Mouse (Mus musculus) left cerebral cortex, adult 11 months (tissue): Measurements from ENCODE around the gene Rhox3g.
"Not testable (repeated sequence)": the region's sequence is repeated elsewhere in the genome, so short reads cannot be mapped to it uniquely, and the experiment has no call there.

ENCODE experiments used
- DNase-seq: peaks from one replicate; pipeline ENCODE4 v3.0.0; 2022; ENCODE audit warnings: low spot score

Gene Rhox3g

DNA sequence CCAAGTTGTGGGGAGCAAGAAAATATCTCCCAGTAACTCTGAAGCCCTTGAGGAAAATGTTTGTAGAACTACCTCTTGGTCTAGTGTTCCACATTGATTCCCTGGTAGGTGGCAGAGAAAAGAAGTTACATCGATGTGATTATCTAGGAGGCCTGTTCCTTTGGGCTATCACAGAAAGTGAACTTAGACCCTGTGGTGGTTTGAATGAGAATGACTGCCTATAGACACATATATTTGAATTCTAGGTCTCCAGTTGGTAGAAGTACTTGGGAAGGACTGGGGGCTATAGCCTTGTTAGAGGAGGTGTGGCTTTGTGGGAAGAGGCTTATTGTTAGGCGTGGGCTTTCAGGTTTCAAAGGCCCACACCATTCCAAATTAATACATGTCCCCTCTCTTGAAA, at the start of gene Rhox3g:
TSS of gene Rhox3g (minus strand) at position 101 of the 400 bp plus-strand sequence.
- not testable (repeated sequence) for DNase-seq

DNA sequence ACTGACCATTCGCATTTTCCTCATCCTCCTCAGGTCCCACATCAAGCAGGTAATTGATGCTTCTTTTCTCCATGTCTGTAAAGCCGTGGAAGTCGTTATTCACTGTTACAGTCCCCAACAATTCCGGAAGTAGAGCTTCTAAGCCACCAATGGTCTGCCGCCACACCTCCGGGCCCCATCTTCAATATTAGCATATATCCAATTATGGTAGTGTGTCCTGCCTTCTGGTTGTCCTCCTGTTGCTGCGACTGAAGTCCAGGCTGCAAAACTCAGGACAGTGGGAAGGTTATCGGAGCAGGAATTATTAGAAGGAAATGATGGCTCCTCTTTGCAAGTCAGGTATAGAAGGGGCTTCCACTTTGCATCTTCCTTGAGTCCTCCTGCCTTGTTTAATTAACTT, 44.8 kb upstream of the Rhox3g start, which contains the start of gene Rhox2h:
TSS of gene Rhox2h (minus strand) at position 101 of the 400 bp plus-strand sequence.
- not testable (repeated sequence) for DNase-seq

DNA sequence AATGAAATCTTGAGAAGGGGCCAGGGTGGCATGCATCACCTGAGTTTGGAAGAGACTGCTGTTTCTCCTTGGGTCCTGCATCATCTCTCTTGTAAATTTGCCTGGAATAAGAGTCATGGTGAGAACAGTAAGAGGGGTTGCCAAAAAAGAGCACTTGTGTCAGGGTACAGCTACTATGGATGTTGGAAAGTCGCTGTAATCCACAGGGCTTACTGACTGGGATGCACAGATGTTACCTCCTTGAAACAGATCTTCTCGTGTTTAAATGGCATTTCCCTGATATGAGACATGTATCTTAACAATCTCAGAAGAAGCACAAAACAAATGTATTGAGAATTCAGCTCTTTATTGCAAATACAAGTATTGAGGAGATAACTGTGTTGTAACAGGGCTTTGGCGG, 40.3 kb upstream of the Rhox3g start, which contains the start of gene Rhox3h:
TSS of gene Rhox3h (minus strand) at position 101 of the 400 bp plus-strand sequence.
- not testable (repeated sequence) for DNase-seq

DNA sequence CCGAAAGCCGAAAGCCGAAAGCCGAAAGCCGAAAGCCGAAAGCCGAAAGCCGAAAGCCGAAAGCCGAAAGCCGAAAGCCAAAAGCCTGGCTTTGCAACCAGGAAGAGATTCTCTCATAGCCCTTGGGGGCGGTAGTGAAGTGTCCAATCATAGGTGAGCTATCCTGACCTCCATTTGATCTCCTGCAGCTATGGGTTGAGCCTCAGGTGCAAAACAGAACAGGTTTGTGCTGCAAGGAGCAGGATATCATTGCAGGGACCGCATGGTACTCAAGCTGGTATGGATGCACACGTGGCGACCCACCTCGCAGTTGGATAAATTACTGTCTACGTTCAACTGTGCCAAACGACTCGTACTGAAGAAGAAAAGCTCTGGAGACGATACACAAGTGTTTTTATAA, 22.8 kb upstream of the Rhox3g start, which contains the start of gene Rhox4g:
TSS of gene Rhox4g (minus strand) at position 101 of the 400 bp plus-strand sequence.
- DNase-seq: not testable (repeated sequence)

DNA sequence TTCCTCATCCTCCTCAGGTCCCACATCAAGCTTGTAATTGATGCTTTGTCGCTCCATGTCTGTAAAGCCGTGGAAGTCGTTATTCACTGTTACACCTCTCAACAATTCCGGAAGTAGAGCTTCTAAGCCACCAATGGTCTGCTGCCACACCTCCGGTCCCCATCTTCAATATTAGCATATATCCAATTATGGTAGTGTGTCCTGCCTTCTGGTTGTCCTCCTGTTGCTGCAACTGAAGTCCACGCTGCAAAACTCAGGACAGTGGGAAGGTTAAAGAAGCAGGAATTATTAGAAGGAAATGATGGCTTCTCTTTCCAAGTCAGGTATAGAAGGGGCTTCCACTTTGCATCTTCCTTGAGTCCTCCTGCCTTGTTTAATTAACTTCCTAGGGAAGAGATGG, 15.0 kb upstream of the Rhox3g start, which contains the start of gene Rhox2g:
TSS of gene Rhox2g (minus strand) at position 101 of the 400 bp plus-strand sequence.
- DNase-seq: not testable (repeated sequence)

DNA sequence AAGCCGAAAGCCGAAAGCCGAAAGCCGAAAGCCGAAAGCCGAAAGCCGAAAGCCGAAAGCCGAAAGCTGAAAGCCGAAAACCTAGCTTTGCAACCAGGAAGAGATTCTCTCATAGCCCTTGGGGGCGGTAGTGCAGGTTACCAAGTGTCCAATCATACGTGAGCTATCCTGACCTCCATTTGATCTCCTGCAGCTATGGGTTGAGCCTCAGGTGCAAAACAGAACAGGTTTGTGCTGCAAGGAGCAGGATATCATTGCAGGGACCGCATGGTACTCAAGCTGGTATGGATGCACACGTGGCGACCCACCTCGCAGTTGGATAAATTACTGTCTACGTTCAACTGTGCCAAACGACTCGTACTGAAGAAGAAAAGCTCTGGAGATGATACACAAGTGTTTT, 20.8 kb downstream of the Rhox3g start, which contains the start of gene Rhox4f:
TSS of gene Rhox4f (minus strand) at position 101 of the 400 bp plus-strand sequence.
- not testable (repeated sequence) for DNase-seq

DNA sequence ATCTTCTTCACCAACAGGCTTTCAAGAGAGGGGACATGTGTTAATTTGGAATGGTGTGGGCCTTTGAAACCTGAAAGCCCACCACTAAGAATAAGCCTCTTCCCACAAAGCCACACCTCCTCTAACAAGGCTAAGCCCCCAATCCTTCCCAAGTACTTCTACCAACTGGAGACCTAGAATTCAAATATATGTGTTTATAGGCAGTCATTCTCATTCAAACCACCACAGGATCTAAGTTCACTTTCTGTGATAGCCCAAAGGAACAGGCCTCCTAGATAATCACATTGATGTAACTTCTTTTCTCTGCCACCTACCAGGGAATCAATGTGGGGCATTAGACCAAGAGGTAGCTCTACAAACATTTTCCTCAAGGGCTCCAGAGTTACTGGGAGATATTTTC, 47.7 kb downstream of the Rhox3g start, which contains the start of gene Rhox3f:
TSS of gene Rhox3f (plus strand) at position 301 of the 400 bp plus-strand sequence.
- DNase-seq: not testable (repeated sequence)
